Mouse (Mus musculus) midbrain, embryonic 13.5 days (tissue): ENCODE measurements at regions not wholly inside any gene's neighbourhood (a gene's known extent, or its start where the extent isn't known, plus 50 kb on each side); places are given as distances from the start of the nearest gene placed in this dataset.

Source experiments
- ATAC-seq: fragments of 200-750 bp; cut with Nextera tagmentation; 2 replicates; pipeline ENCODE4 v1.8.0; 2017; ENCODE audit warnings: mild to moderate bottlenecking, moderate TSS enrichment, moderate library complexity
- H3K27ac ChIP-seq: fragments of 300-500 bp; sonication (generic); 2 replicates; pipeline ENCODE4 v1.5.1; 2015; ENCODE audit warnings: inconsistent platforms, mild to moderate bottlenecking, moderate library complexity
- H3K27me3 ChIP-seq: fragments of 300-500 bp; sonication (generic); 2 replicates; pipeline ENCODE4 v1.6.1; 2015; ENCODE audit warnings: mild to moderate bottlenecking, inconsistent platforms
- H3K36me3 ChIP-seq: fragments of 300-500 bp; sonication (generic); 2 replicates; pipeline ENCODE4 v1.6.1; 2015; ENCODE audit warnings: mild to moderate bottlenecking, inconsistent platforms
- H3K4me1 ChIP-seq: fragments of 300-500 bp; sonication (generic); replicated peaks from 2 replicates; pipeline ENCODE4 v1.6.1; 2015; ENCODE audit warnings: inconsistent platforms
- H3K4me2 ChIP-seq: fragments of 300-500 bp; sonication (generic); replicated peaks from 2 replicates; pipeline ENCODE4 v1.6.1; 2015; ENCODE audit warnings: moderate library complexity, mild to moderate bottlenecking, inconsistent platforms
- H3K4me3 ChIP-seq: fragments of 300-500 bp; sonication (generic); replicated peaks from 2 replicates; pipeline ENCODE4 v1.5.1; 2015; ENCODE audit warnings: mild to moderate bottlenecking, inconsistent platforms
- H3K9ac ChIP-seq: fragments of 300-500 bp; sonication (generic); replicated peaks from 2 replicates; pipeline ENCODE4 v1.6.1; 2015; ENCODE audit warnings: mild to moderate bottlenecking, inconsistent platforms
- H3K9me3 ChIP-seq: fragments of 300-500 bp; sonication (generic); 2 replicates; pipeline ENCODE4 v1.6.1; 2016; ENCODE audit warnings: mild to moderate bottlenecking, inconsistent platforms
- WGBS: fragments of 180-500 bp; shearing (Covaris S2); methylation state at CpG from one replicate; pipeline ENCODE4 v1.1.7; 2015; 5-methylcytosine and 5-hydroxymethylcytosine counted together

GRCm38 (mm10) chr9:46386333-46386732 is 66.5 kb upstream of the 4931429L15Rik start:
- Histone ChIP-seq H3K9me3 (no peaks in the 10 kb centered on the region; the same call in 1 of the 2 replicates), H3K36me3 (no peaks in the 10 kb centered on the region), H3K4me1 (peaks cover 32% of the 10 kb centered on the region), H3K27ac (no peak overlapping the region), H3K4me3 (no peak overlapping the region), H3K9ac (no peak overlapping the region), H3K27me3 (0 out of 2 replicates have a peak, but pooled peaks cover 6% of the 10 kb centered on the region), H3K4me2 (no peak overlapping the region)
- ATAC-seq, result no peak
- WGBS, result 92% methylated on average over 3 of the region's 3 CpGs

GRCm38 (mm10) chr9:46381342-46381741 is 61.6 kb upstream of the 4931429L15Rik start:
- Histone ChIP-seq H3K4me2 (no peak overlapping the region), H3K27me3 (no peaks in the 10 kb centered on the region), H3K4me3 (no peak overlapping the region), H3K27ac (peak overlapping the region; percentile 40; the same call in 1 of the 2 replicates), H3K9ac (no peak overlapping the region), H3K4me1 (0 out of 2 replicates have a peak, but pooled peaks cover 4% of the 10 kb centered on the region), H3K9me3 (no peaks in the 10 kb centered on the region; the same call in 1 of the 2 replicates), H3K36me3 (no peaks in the 10 kb centered on the region)
- 60% methylated on average over 4 of the region's 4 CpGs for WGBS
- peak; percentile 53 for ATAC-seq

- H3K9me3 ChIP-seq, result no peaks in the 10 kb centered on the region
- no peaks in the 10 kb centered on the region for H3K36me3 ChIP-seq
- 0 out of 2 replicates have a peak, but pooled peaks cover 4% of the 10 kb centered on the region for H3K4me1 ChIP-seq
- 78% methylated on average over 11 of the region's 11 CpGs for WGBS
- ATAC-seq, result no peak
- H3K9ac ChIP-seq, result no peak overlapping the region
- H3K4me2 ChIP-seq, result no peak overlapping the region
- no peaks in the 10 kb centered on the region for H3K27me3 ChIP-seq
- H3K27ac ChIP-seq, result no peak overlapping the region
- no peak overlapping the region for H3K4me3 ChIP-seq
Measured at GRCm38 (mm10) chr9:46379453-46379852, 59.7 kb upstream of the 4931429L15Rik start.

- no peak overlapping the region for H3K4me3 ChIP-seq
- no peaks in the 10 kb centered on the region for H3K4me1 ChIP-seq
- no peak overlapping the region for H3K9ac ChIP-seq
- ATAC-seq, result no peak
- no peaks in the 10 kb centered on the region for H3K9me3 ChIP-seq
- H3K27me3 ChIP-seq, result no peaks in the 10 kb centered on the region
- no peak overlapping the region for H3K27ac ChIP-seq
- H3K4me2 ChIP-seq, result no peak overlapping the region
- H3K36me3 ChIP-seq, result no peaks in the 10 kb centered on the region
- WGBS, result 91% methylated on average over 3 of the region's 3 CpGs
Measured at GRCm38 (mm10) chr9:46378339-46378738, 58.6 kb upstream of the 4931429L15Rik start.
